Mouse (Mus musculus) cerebellum, adult 11 months (tissue): ENCODE measurements at regions not wholly inside any gene's neighbourhood (a gene's known extent, or its start where the extent isn't known, plus 50 kb on each side); places are given as distances from the start of the nearest gene placed in this dataset.
"Not testable (repeated sequence)": the region's sequence is repeated elsewhere in the genome, so short reads cannot be mapped to it uniquely, and the experiment has no call there.

ENCODE experiments used
- DNase-seq: peaks from one replicate; pipeline ENCODE4 v3.0.0; 2022

DNA sequence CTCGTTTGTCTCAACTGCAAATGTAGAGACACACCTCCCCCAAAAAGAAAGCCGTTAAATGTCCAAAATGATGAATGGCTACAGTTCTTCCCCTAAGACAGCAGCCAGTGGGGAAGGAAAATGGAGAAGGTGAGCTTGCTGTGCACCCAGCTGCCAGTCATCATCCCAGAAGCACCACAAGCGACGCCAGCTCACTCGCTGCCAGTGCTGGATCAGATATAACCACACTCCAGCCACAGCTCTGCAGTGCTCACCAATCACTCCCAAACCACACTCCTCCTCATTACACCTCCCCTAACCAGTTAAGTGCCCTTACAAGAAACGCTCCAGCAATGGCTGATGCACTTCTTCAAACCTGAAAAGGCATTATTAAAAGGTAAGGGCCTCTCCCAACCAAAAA, 114.4 kb downstream of the Sox4 start:
- no peak for DNase-seq

DNA sequence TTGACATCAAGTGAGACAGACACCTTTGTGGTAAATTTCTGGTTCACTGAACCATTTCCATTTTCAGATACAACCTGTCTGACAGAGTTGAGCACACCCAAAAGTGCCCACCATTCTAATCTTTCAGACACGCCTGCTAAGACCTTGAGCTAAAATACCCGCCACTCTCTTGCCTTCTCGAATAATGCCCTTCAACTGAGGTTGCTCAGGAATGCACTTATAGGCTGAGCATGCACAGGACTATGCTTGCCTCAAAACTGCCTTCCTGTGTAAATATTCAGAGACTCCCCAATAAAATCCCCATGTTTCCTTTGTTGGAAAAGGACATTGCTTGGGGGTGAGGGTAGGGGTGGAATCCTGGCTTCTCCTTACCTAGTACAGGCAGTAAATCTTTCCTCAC, 115.3 kb downstream of the Sox4 start:
- DNase-seq: no peak

DNA sequence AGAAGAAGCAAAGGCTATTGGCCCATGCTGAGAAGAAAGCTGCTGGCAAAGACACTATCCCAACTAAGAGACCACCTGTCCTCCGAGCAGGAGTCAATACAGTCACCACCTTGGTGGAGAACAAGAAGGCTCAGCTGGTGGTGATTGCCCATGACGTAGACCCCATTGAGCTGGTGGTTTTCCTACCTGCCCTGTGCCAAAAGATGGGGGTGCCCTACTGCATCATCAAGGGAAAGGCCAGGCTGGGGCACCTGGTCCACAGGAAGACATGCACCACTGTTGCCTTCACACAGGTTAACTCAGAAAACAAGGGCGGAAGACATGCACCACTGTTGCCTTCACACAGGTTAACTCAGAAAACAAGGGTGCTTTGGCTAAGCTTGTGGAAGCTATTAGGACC, 116.3 kb downstream of the Sox4 start:
- not testable (repeated sequence) for DNase-seq

DNA sequence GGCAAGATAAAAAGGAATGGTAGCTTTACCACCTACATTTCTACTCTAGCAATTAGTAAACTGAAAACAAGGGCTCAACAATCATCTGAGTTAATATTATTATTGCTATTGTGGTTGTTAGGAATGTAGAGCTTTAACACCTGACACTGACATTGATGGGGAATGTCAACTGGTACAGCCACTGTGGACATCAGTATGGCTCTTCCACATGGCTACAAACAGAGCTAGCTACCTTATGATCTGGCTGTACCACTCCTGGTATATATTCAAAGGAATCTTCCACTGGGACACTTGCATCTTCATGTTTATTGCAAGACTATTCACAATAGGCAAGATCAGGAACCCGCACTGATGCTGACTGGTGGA, 119.8 kb downstream of the Sox4 start:
- no peak for DNase-seq

DNA sequence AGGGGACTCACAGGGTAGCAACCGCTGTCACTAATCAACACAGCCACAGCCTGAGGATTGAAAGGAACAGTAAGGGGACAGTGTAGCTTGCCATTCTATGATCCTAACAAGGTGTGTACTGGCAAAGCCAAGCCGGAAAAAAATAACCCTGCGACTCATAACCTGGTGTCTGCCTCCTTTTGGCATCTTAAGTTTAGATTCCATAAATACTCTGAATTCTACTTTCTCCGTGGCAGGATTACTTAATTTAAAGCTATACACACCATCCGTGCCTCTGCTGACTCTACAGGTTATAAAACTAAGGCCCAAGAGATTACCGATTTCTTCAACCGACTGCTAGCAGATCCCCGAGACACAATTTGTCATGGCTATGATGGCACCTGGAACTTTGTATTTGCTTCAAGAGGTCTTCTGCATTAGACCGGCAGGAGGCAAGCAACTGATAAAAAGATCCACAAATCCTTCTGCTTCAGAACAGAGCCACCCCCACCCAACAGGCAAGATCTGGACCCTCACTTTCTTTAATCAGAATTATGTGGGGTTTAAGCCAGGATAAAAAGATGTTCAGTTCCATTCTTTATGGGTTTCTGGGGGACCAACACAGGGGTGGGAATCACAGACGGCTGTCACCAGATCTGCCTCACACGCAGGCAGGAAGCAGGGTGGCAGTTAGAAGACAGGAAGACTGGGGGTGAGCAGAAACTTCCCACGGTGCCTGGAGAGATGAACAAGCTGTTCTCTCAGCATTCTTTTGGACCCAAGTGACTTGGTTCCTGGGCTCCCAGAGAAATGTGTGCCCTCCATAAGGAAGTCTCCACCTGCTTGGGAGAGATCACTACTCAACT, 120.4 kb downstream of the Sox4 start:
- no peak for DNase-seq

DNA sequence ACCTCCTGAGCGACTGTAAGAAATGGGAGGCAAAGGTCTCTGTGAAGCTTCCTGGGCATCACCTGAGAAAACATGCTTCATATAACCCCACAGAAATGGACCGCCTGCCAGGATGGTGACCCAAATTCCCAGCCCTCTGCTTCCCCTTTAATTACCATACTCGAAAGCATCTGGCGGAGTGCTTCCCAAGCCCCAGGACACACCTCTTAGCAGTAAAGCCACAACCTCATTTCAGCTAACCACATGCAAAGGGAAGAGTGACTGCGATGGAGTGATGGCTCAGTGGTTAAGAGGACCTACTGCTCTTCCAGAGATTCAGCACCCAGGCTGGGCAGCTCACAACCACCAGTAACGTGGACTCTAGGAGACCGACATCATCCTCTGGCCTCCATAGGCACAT, 127.2 kb downstream of the Sox4 start:
- DNase-seq: no peak

DNA sequence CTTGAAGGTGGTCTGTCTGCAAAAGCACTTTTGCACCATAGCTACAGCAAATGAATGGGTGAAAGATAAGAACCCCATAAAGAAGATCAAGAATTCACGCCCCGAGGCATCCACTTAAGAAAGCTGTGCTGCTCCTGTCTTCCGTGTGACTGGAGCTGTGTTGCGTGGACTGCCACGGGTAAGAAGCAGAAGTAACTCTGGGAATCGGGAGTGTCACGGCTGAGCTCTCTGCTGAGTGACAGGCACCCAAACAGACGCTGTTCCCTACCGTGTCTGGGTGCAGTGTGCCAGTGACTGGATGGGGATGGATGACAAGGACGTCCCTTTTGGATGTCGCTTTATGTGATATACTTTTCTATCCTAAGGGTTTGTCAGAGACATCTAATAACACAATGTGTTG, 129.5 kb downstream of the Sox4 start:
- DNase-seq: no peak

DNA sequence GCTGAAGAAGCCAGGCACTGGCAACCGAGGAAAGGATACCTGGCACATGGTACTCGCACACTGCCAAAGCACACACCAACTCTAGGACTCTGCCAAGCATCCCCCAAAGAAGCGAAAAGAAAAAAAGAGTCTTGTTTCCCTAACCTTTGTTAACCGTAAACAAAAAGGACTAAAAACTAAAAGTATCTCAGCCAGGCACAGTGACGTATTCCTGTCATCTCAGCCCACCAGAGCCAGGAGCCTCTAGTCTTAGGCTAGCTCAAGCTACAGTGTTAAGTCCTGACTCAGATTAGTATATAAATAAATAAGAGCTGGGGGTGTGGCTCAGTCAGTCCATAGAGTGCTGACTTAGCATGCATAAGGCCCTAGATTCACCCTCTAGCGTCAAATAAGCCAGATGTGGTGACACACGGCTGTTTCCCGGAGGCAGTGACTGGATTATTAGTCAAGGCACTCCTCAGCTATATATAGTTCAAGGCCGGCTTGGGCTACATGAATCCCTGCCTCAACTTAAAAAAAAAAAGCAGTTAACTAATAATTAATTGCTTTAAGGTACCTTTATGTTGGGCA, 130.1 kb downstream of the Sox4 start:
- no peak for DNase-seq

DNA sequence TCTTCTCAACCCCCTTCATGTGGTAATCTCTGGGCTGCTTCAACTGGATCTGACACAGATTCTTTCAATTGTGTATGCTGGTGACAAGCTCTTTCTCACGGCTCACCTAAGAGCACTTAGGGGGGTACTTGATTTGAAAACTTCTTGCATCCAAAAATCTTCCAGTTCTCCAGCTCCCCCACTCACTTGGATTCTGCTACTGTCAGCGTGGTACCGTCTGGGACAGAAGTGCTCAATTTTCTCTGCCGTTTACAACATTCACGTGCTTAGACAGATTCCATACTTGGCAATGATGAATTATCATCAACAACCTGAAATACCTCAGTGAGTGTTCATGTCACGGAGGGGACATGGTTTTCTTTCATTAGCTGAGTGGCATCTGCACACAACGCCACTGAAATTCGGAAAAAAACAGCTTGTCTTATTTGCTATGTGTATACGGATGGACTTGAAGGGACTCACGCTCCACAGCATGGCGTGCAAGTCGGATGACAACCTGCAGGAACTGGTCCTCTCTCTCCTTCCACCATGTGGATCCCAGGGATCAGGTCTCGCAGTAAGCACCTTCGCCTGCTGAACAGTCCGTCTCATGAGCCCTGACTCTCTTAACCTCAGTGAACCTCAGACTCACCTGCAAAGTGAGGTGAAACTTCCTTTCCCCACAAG, 132.5 kb downstream of the Sox4 start:
- DNase-seq: no peak

DNA sequence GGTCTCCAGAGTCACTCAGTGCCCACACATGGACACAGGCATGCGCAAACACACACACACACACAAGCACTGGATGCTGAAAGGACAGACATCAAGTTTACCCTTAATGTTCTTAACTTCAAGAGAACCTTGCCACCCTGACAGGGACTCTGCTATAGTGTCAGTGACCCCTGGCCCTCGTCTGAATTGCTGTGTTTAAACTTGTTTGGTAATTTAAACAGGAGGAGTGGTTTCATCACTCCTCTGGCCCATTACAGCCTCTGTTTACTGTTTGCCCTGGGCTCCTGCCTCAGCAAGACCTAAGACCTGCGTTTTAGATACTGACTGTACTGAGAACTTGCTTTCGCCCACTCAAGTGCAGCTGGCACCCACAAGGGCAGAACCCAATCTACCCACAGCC, 139.4 kb downstream of the Sox4 start:
- DNase-seq: no peak

DNA sequence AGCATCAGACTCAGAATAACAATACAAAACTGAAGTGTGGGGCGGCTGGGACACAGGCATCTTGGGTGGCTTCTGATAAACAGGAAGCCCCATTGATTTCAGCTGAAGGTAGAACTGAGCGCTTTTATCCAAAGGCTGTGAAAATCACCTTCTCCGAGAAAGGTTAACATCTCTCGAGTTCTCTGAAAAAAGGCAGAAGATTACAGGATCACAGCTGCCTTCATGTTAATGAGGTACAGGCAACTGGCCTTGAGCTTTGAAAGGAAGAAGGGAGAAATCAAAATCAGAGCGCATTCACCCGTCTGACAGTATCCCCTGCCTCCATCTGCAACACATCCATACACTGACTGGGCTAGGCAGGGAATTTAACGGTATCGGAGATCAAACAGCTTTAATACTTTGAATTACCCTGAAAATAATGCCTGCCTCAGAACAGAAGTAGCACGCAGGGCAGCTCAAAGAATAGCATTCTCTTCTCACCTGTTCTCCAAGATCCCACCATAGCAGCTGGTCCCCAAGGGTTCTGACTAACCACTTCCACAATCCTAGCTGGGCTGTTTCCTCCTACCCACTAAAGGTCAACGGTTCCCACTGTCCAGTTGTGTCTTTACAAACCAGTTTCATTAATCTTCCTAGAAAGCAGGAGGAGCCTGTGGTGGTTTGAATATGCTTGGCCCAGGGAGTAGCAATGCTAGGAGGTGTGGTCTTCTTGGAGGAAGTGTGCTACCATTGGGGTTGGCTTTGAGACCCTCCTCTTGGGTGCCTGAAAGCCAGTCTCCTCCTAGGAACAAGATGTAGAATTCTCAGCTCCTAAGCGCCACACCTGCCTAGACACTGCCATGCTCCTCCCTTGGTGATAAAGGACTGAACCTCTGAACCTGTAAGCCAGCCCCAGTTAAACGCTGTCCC, 141.6 kb downstream of the Sox4 start:
- no peak for DNase-seq

DNA sequence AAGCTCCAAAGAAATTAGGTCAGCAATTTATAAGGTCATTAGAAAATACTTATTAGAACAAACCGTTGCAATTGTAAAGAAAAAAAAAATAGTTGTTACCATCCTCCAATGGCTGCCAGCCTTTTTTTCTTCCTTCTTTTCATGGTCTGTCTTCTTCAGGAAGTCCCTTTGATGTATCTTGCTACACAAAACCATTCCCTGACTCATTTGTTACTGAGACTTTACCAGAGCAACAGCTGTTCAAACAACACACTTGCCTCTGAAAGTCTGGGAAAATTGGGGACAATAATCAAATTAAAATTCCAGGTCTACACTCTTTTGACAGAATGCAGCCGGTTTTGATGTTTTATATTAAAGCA, 142.5 kb downstream of the Sox4 start:
- DNase-seq: no peak

DNA sequence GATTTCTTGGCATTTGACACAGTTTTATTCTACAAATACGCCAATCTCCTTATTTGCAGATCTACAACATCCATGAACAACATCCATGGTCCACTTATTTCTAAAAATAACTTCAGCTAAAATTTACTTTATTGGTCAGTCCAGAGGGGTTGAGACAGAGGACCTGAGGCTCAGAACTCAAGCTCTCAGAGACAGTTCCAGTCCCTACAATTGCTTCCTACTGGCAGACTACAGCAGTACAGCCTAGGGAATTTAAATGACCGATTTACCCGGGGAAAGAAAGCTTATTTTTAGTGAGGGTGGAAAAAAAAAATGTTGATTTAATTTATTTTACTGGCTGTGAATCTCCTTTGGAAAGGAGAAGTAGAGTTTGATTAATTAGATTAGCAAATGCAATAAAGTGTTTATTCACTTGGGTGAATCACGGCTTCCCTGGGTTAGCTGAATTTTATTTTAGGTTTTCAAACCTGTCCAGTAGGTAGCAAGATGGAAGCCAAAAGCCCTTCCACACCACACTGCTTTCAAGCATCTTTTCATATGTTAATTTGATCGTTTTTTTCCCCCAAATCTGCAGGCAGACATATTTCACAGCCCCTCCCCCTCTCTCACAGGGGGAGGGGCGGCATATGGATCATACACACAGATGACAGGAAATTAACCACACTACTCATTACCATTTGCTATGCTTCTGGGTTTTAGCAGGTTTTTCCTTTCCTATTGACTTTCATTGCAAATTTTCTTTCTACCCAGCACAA, 143.0 kb downstream of the Sox4 start:
- no peak for DNase-seq

DNA sequence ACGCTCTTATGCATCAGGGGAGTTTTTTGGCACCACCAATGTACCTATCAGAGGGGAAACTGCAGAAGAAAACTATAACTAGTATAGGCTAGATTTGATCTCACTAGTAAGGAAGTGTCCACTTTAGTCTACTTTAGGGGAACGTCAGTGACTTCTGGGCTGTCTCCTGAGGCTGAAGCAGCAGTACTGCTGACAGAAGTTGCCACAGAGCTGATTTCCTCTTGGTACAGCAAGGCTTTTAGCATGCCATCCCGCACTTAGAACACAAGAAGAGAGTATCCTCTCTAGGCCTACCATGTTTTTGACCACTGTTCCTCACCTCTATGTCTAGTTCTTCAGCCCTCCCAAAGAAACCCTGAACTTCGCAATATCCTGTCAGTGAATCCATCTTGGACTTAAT, 148.2 kb downstream of the Sox4 start:
- no peak for DNase-seq

DNA sequence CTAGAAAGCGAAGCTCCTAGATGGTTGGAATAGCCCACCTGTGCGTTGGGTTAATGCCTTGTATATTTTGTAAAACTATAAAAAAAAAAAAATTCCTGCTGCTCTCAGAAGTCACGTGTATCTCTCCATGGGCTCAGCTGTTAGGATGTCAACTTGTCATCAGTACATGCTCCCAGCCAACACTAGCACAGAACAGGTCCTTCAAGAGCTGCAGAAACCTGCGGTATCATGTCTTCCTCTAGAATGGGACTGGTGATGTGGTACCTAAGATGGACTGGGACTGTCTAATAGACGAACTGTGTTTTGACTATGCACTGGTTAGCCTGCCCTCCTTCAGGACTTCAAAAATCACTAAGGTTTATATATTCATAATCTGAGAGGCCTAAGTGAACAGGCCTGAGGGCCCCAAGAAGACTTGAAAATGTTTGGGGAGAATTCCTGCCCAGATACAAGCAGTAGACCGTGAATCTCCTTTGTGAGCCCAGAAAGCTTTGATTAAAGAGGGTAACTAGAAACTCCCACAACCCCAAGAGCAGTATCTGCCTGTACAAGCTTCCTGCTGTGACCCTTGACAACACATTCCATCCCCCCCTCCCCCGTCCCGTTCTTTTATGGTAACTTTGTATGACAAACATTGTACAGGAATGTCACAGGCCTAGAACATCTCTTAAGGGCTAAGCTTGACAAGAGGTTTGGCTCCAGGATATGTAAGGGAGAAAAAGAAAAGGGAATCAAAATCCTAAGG, 152.1 kb downstream of the Sox4 start:
- no peak for DNase-seq

DNA sequence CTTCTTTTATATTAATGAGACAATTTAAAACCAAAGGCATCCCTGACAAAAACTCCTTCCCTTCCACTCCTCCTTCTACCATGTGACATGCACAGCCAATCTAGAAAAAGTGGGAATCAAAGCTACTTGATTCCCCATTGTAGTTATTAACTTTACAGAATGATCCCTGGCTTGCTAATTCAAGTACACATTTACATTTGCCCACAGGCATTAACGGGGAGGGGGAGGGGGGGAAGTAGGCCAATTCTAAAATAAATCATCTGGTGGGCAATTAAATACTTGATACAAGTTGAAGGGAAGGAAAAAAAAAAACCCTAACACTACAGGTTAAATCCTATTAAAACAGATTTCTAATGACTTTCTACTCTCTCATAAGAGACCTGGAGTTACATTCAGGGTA, 152.8 kb downstream of the Sox4 start:
- DNase-seq: no peak

DNA sequence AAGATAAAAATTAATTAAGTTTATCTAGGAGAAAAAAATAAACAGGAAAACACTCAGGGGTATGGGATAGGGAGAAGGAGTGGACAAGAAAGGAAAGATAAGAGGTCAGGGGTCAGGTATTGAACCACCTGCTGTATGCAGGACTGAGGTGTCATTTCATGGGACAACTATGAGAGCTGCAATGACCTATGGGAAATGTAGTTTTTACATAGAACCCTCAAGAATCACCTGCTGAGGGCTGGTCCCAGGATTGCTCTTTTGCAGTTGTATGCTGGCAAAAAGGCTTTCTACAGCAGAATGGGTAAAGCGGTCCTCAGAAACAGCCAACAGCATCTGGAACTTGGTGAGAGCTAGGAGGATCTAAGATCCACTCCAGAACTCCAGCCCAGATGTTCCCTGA, 154.0 kb downstream of the Sox4 start:
- DNase-seq: no peak

DNA sequence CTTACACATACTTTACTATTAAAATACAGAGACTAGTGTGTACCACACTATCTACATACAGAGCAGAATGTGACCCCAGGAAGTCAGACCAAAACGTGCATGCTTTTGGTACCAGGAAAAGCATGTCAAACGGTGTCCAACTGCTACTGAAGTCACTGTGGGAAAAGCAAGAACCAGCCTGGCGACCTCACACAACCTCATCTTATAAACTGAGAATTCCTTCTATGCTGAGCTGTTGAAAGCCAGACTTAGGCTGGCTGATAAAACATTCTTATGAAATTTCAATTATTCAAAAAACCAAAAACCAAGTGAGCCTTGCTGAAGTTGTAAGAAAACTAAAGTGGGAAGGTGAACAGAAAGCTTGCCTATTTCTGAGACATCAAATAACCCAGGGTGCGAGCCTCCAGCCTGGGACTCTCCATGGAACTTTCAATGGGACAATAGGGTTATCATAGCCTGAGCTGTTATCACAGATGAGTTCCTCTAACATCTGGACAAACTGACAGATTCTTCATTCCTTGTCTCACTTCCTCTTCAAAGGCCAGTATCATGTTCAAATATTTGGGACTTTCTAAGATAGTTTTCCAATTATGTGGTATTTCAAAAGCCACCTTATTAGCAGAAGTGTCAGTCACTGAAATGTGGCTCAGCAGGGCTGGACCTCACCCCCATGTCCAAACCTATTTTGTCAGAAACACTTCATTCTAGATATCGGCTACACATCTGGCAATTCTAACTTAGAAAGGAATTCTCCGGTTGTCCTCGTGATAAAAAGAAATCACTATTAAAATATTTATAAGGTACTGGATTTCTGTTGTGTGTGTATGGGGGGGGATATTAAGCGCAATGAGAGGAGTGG, 155.7 kb downstream of the Sox4 start:
- no peak for DNase-seq

DNA sequence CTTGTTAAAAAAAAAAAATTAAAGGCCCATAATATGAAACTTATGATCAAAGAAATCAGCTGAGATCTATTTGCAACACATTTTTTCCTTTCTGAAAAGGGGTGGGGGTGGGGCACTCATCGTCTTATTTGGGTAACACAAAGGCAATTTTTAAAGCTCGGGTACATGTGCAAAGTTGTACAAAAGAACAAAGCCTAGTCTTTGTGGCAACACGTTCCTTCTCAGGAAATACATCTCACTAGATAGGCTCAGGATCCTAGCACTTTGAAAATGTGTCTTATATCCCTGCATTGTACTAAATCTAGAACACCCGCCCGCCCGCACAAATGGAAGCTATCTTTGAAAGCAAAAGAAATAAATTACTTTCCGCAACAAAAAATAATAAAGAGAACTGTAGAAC, 158.2 kb downstream of the Sox4 start:
- DNase-seq: no peak

DNA sequence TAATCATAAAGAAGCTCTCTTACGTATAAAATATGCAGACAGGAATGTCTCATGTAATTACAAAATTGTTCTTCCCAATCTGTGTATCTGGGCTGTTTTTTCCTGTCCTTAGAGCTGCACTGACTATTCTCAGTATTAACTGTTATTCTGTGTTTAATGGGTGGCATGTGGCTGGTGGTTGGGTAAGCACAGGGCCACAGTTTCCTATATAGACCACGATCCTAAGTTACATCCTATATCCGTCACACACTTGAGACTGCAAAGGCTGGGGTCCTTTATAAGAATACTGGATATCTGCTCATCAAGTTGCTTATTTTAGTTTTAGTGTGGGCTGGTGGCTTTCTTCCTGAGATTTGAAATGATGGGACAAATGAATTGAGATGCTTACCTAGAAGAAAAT, 159.0 kb downstream of the Sox4 start:
- DNase-seq: no peak
